Mouse (Mus musculus): ENCODE data around the gene Mrm3. TPM values are rescaled to one million over a fixed set of nuclear protein-coding genes. Genes with fewer than 3 reads are reported as not detected.

Mrm3 gene
- total RNA-seq, 4 experiments from 2014 or later: 12.8 to 14.7 (median 13.1) TPM

- DNase-seq (ENCODE audit: low spot score in 2 of 2): no peak
These were observed 8.5 kb downstream of the Mrm3 start for GRCm38 (mm10) chr11:76252036-76252435.

- DNase-seq (ENCODE audit: low spot score in 2 of 2): peak; percentile 73 to 78
These were observed 9.8 kb downstream of the Mrm3 start for GRCm38 (mm10) chr11:76253145-76253917.

DNA sequence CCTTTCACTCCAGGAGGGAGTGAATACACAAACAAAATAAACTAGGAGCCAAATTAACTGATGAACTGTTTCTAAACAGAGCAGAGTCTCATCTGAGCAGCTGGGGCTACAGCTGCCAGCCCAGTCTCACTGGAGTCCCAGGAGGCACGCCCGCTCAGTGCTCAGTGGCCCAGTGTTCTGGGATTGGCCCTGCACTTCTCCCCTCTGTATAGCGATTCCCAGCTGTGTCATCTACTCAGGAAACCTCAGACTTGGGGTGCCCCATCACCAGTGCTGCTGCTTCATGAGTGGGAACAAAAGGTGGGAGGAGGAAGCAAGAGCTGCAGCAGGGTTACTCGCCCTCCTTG is 10.4 kb downstream of the Mrm3 start:
- DNase-seq (ENCODE audit: low spot score in 2 of 2): no peak

- no peak for DNase-seq (ENCODE audit: low spot score in 2 of 2)
These were observed 12.0 kb downstream of the Mrm3 start for GRCm38 (mm10) chr11:76255431-76256001.

DNA sequence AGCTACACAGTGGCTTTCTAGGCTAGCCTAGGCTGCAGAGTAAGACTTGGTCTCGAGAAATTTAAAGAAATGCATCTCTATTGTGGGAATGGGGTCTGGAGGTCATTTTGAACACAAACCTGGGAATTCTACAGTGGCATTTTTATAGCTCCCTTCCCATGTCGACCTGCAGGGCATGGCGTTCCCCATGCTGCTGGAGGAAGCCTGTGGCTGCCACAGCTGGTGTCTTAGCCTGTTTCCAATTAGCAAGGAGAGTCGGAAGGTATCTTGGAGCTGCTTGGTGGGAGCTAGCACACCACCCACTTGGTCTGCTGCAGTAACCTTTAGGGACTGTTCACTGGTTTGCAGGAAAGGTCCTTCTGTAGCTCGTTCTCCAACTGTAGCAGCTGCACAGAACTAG is 12.6 kb downstream of the Mrm3 start:
- no peak for DNase-seq (ENCODE audit: low spot score in 2 of 2)

- no peak for DNase-seq (ENCODE audit: low spot score in 2 of 2)
These were observed 13.9 kb downstream of the Mrm3 start for GRCm38 (mm10) chr11:76257386-76257785.

DNA sequence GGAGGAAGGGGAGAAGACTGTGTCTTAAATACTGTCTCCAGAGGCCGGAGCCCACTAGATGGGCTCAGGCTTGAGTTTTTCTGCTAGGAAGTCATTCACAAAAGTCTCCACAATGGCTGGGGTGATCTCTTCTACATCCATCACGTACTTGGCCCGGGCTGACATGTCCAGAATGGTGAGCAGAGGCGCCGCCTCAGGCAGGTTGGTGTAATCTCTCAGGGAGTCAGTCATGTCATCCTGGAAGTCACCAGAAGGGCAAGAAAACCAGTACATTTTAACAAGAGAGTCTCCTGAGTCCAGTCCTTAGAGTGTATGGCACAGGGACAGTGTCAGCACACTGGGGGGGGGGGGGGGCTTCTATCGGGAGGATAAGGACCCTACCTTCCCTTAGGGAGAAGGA is 15.0 kb downstream of the Mrm3 start:
- no peak for DNase-seq (ENCODE audit: low spot score in 2 of 2)

GRCm38 (mm10) chr11:76260208-76261050 is 16.9 kb downstream of the Mrm3 start:
- DNase-seq (ENCODE audit: low spot score in 2 of 2): no peak

- DNase-seq (ENCODE audit: low spot score in 2 of 2): no peak
These were observed 17.7 kb downstream of the Mrm3 start for GRCm38 (mm10) chr11:76261224-76261623.

GRCm38 (mm10) chr11:76262611-76263351 is 19.3 kb downstream of the Mrm3 start:
- no peak for DNase-seq (ENCODE audit: low spot score in 2 of 2)

DNA sequence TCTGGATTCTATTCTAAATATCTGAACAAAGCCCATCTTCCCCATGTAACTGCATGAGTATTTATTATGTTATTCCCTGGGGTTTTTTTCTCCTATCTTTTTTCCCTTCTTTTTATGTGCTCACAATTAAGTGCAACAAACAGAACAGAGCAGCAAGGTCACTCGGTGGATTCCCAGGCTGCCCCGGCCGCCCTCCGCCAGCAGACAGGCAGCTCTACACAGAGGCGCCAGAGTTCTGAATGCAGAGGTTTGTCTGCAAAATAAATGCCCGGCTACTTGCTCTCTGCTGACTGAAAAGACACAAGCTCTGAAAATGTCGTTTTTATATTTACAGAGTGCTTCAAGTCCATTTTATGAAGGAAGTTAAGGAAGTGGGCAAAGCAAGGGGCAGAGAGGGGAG is 24.0 kb downstream of the Mrm3 start:
- no peak for DNase-seq (ENCODE audit: low spot score in 2 of 2)

DNA sequence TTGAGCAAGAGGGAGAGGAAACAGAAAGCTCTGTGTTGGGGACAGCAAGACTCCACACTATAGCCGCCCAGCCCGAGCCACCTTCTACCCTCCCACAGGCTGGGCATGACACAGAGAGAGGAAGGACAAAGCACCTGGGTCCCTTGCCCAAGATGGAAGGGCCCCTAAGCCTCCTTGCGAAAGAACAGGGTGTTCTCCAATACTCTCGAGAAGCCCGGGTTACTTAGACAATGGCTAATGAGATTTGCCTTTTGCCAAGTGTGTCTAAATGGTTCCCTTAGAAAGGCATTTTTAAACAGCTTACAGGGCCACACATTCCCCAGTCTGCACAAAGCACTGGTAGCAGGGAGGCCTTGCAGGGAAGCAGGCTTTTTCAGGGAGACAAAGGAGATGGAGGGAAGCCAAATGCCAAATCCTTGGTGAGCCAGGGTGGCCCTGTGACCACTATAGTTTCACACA is 24.5 kb downstream of the Mrm3 start:
- no peak for DNase-seq (ENCODE audit: low spot score in 2 of 2)

DNA sequence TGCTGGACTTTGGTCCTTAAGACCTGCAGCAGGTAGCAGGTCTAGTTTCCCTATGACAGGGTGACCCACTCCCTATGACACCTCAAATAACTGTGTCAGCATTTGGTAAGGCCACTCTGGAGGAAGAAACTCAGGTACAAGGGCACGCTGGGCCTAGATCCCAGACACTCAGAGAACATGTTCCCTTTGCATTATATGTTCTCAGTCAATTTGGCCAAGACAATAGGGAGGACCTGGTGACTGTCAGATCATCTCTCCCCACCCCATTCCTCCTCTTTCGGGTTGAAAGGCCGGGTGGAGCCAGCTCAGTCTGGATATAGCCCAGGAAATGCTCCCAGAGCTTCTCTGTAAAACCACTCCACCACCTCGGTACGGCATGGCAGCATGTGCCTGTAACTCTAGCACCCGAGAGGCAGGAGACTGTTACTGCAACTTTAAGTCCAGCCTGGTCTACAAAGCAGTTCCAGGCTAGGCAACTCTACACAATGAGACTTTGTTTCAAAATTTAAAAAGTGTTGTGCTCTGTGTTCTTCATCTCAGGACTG is 25.1 kb downstream of the Mrm3 start:
- DNase-seq (ENCODE audit: low spot score in 2 of 2): no peak

GRCm38 (mm10) chr11:76272440-76272839 is 28.9 kb downstream of the Mrm3 start:
- DNase-seq (ENCODE audit: low spot score in 2 of 2): no peak

DNA sequence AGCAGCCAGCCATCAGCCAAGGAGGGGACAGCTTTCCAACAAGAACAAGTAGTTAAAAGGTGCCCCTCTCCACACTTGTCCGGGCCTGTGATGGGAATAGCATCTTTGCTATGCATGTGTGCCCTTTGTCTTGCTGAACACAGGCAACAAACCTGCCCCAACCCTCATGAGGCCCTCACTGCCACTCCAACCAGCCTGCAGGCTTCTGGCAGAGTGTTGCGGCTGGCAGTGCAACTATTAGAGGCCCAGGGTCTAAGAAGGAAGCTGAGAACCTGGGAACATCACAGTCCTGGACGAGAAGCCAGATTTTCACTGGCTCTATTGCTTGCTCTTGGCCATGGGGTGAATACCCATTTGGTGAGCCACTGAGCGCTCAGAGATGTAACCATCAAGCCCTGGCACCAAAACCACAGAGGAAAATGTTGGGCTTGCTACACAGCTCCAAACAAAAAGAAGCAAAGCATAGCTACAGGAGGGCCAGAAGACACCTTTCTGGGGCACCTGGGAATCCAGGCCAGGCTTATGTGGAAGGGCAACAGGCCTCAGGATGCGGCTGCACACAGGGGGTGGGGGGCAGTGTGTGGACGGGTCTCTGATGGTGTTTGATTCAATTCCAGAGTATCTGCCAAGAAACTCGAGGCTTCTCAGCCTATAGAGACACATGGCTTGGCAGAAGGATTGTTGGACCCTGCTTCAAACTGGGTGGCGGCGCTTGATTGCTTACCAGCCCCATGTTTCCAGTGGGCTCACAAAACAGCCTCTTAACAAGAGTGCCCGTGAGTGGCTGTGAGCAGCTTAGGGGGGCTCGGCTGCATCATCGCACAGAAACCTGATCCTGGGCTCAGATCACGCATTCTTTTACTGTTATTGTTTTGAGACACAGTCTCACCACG is 35.7 kb downstream of the Mrm3 start:
- no peak for DNase-seq (ENCODE audit: low spot score in 2 of 2)

- DNase-seq (ENCODE audit: low spot score in 2 of 2): no peak
These were observed 36.5 kb downstream of the Mrm3 start for GRCm38 (mm10) chr11:76279971-76280370.

DNA sequence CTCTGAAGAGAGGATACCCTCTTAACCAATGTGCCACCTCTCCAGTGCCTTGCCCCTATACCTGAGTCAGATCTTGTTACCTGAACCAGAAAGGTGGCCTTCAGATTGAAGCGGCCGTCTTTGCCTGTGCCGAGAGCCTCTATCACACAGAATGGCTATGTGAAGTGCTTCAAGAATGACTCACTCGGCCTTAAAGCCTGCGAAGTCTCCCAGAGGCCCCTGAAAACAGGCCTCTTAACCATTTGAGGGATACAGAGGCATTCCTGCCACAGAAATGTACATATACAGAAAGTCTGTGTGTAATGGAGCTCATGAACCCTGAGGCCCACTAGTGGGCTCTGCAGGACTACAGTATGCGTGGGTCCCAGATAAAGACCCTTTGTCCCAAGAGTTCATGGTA is 40.3 kb downstream of the Mrm3 start:
- DNase-seq (ENCODE audit: low spot score in 2 of 2): no peak

DNA sequence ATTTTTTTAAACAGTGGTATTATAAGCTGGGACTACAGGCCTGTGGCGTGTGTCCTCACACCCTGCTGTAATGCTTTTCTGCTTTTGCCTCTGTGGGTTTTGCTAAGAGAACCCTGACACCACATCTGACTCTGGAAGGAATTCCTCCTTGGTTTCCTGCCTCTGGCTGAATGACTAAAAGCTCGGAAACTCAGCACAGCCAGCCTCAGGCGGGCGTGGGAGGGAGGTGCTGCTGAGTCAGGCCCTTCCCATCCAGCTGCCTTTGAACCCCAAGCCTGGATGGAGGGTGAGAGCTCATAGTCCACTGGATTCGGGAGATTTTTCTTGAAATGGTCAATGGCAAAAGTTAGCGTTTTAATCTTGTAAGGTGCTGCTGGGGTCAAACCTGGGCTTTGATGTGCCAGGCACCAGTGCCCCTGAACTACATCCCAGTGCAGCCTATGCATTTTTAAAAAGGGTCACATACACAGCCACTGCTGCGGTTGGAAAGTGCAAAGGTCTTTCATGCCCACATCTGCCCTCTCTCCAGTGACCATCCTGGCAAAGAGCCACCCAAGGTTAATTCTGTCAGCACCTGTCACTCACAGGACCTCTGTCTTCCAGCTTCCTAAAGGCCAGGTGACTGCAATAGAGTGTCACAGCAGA is 42.0 kb downstream of the Mrm3 start:
- DNase-seq (ENCODE audit: low spot score in 2 of 2): peak in 1 of 2 experiments; percentile 33

- DNase-seq (ENCODE audit: low spot score in 2 of 2): no peak
These were observed 43.1 kb downstream of the Mrm3 start for GRCm38 (mm10) chr11:76286534-76287126.
